Mouse (Mus musculus) kidney, postnatal 4 days (tissue): Measurements from ENCODE around the gene Rhoa.
"Not testable (repeated sequence)": the region's sequence is repeated elsewhere in the genome, so short reads cannot be mapped to it uniquely, and the experiment has no call there.

ENCODE experiments used
- DNase-seq, 2 experiments: peaks; one replicate each; pipeline ENCODE4 v3.0.0; 2021; ENCODE audit warnings: mixed read lengths in 2 of 2

Gene Rhoa

GRCm38 (mm10) chr9:108305629-108306520, at the start of gene Rhoa, which contains the start of gene Tcta:
Gene Rhoa (plus strand): TSS chr9:108306129.
Gene Tcta (minus strand): TSS chr9:108306160.
- peak; percentile 96 to 99 for DNase-seq

GRCm38 (mm10) chr9:108260526-108260925, 45.4 kb upstream of the Rhoa start:
- no peak for DNase-seq

GRCm38 (mm10) chr9:108261865-108262264, 44.1 kb upstream of the Rhoa start:
- no peak for DNase-seq

GRCm38 (mm10) chr9:108262494-108263049, 43.4 kb upstream of the Rhoa start:
- peak in 1 of 2 experiments; percentile 18 for DNase-seq

GRCm38 (mm10) chr9:108263131-108263681, 42.7 kb upstream of the Rhoa start:
- DNase-seq, result peak in 1 of 2 experiments; percentile 59

GRCm38 (mm10) chr9:108263690-108264190, 42.2 kb upstream of the Rhoa start, which contains the start of gene Dag1:
Gene Dag1 (minus strand): TSS chr9:108263958.
- peak; percentile 100 for DNase-seq

- peak; percentile 57 to 75 for DNase-seq
Measured at GRCm38 (mm10) chr9:108264191-108264921, 41.6 kb upstream of the Rhoa start.

GRCm38 (mm10) chr9:108266261-108266935, 39.5 kb upstream of the Rhoa start:
- no peak for DNase-seq

GRCm38 (mm10) chr9:108267691-108268090, 38.2 kb upstream of the Rhoa start:
- peak in 1 of 2 experiments; percentile 13 for DNase-seq

GRCm38 (mm10) chr9:108268701-108269100, 37.2 kb upstream of the Rhoa start:
- DNase-seq, result not testable (repeated sequence)

- peak in 1 of 2 experiments; percentile 21 for DNase-seq
Measured at GRCm38 (mm10) chr9:108271941-108272340, 34.0 kb upstream of the Rhoa start.

- no peak for DNase-seq
Measured at GRCm38 (mm10) chr9:108272691-108273090, 33.2 kb upstream of the Rhoa start.

GRCm38 (mm10) chr9:108273485-108273884, 32.4 kb upstream of the Rhoa start:
- no peak for DNase-seq

GRCm38 (mm10) chr9:108274476-108275330, 31.2 kb upstream of the Rhoa start:
- DNase-seq, result peak; percentile 29 to 55

GRCm38 (mm10) chr9:108275331-108275659, 30.6 kb upstream of the Rhoa start:
- peak; percentile 24 to 44 for DNase-seq

- DNase-seq, result peak; percentile 69 to 71
Measured at GRCm38 (mm10) chr9:108278697-108279450, 27.1 kb upstream of the Rhoa start.

- DNase-seq, result peak; percentile 81 to 85
Measured at GRCm38 (mm10) chr9:108280071-108280828, 25.7 kb upstream of the Rhoa start.

GRCm38 (mm10) chr9:108284410-108284809, 21.5 kb upstream of the Rhoa start:
- peak; percentile 88 for DNase-seq

GRCm38 (mm10) chr9:108287526-108288238, 18.2 kb upstream of the Rhoa start:
- not testable (repeated sequence) for DNase-seq
